Mouse (Mus musculus) testis, adult 2 months (tissue): ENCODE measurements around the gene Naip1.
"Not testable (repeated sequence)": the region's sequence is repeated elsewhere in the genome, so short reads cannot be mapped to it uniquely, and the experiment has no call there.

ENCODE experiments used
- CTCF ChIP-seq: fragments of 200-500 bp; IDR thresholded peaks from 2 replicates; pipeline ENCODE4 v1.5.1; 2012; ENCODE audit warnings: low read depth, mild to moderate bottlenecking, inconsistent platforms, low read length, moderate library complexity; ENCODE audit not compliant: control insufficient read depth, insufficient read depth, insufficient replicate concordance
- POLR2A ChIP-seq: fragments of 200-500 bp; IDR thresholded peaks from 2 replicates; pipeline ENCODE4 v1.6.1; 2012; ENCODE audit warnings: low read depth, mild to moderate bottlenecking, inconsistent platforms, low read length, moderate library complexity; ENCODE audit not compliant: control insufficient read depth

GRCm38 (mm10) chr13:100402930-100403637 lies 49.6 kb downstream of the Naip1 start:
- TF ChIP-seq CTCF, POLR2A: not testable (repeated sequence)
